Comparison of ENCODE assay signal across 8 mouse cellular contexts in the genomic region with DNA sequence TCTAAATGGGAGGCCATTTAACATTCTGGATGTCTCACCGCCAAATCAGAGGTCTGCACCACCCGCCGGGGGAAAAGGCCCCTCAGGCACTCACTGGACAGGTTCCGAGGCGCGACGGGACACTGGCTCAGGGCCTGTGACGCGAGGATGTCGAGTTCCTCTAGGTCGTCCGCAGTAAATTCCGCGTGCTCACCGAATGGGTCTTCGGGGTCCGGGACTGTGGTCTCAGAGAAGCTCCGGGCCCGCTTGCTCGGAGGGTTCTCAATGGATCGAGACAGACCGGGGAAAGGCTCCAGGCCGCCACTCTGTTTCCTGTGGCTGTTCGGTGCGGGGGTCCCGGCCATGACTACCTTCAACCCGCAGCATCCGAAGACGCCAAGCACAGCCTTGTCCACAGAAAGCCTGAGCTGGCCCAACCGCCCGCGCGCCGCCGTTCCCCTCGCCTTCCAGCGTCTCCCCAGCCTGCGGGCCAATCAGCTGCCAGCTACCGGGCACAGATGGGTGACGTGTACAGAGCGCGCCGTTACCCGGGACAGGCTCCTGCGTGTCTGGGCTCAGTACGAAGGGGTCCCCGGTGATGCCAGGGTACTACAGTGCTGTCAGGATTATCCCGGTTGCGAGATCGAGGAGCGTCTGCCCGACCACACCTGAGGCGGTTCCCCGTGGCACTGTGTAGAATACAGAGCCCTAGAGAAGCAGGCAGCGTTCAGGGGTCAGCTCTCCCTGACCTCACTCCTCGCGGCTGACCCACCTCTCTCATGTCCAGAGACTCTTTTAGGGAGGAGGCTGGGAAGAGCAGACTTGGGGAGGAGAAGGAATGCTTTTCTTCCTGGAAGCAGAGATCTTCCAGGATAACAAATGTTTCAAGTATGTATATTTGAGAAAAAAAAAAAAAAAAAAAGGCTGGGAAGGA. TPM values are rescaled to one million over a fixed set of nuclear protein-coding genes. Genes with fewer than 3 reads are reported as not detected.
DNase-seq lines count a peak whose midpoint lies in the region; ATAC-seq lines count a peak whose summit lies in the region.

A gene (minus strand): TSS at position 464 of the 913 bp plus-strand sequence.

- H3K9ac ChIP-seq in heart, embryonic 14.5 days (ENCODE audit: low read length): peak within 1 kb of the TSS; percentile 87
- peak within 1 kb of the TSS; percentile 83 for H3K9ac ChIP-seq in liver, embryonic 12.5 days

- H3K4me3 ChIP-seq in forebrain, embryonic 10.5 days: peak within 1 kb of the TSS; percentile 81
- peak within 1 kb of the TSS; percentile 74 to 96 for H3K4me3 ChIP-seq in heart, embryonic 14.5 days (ENCODE audit: control insufficient read depth in 1 of 2, insufficient read depth in 1 of 2, low read depth in 1 of 2, low read length in 2 of 2)
- H3K4me3 ChIP-seq in liver, embryonic 12.5 days: peak within 1 kb of the TSS; percentile 83

- peak; percentile 76 to 82 for DNase-seq in CD8-positive naive resting alpha-beta T cell, adult 2 months (ENCODE audit: low read depth in 2 of 2, low spot score in 2 of 2)
- DNase-seq in c-Kit-negative CD71-positive TER-119-positive erythroid progenitor cells, embryonic 14.5 days (ENCODE audit: low read depth, low spot score): peak; percentile 71
- peak; percentile 92 for DNase-seq in forebrain, embryonic 10.5 days (ENCODE audit: extremely low spot score, low spot score)
- DNase-seq in kidney, postnatal 14 days: peak; percentile 94
- peak; percentile 87 for DNase-seq in naive thymus-derived CD4-positive, alpha-beta T cell, adult 2 months (ENCODE audit: low read depth)
- peak; percentile 86 for DNase-seq in splenic B cell, adult 2 months (ENCODE audit: low read depth, low spot score)

- H3K4me1 ChIP-seq in forebrain, embryonic 10.5 days: peaks cover 24% of the 10 kb centered on the region
- peaks cover 9 to 15% of the 10 kb centered on the region in 2 experiments for H3K4me1 ChIP-seq in heart, embryonic 14.5 days (ENCODE audit: control insufficient read depth in 2 of 2, insufficient read depth in 2 of 2, low read length in 2 of 2)
- H3K4me1 ChIP-seq in liver, embryonic 12.5 days: peaks cover 35% of the 10 kb centered on the region

- peak within 1 kb of the TSS; percentile 91 for H3K27ac ChIP-seq in forebrain, embryonic 10.5 days
- peak within 1 kb of the TSS; percentile 37 to 68 for H3K27ac ChIP-seq in heart, embryonic 14.5 days (replicated peaks in 1 of 2; ENCODE audit: control insufficient read depth in 1 of 2, insufficient read depth in 1 of 2, low read depth in 2 of 2, low read length in 2 of 2)
- H3K27ac ChIP-seq in liver, embryonic 12.5 days: peak within 1 kb of the TSS; percentile 77

- H3K9me3 ChIP-seq in forebrain, embryonic 10.5 days: no peaks in the 10 kb centered on the region
- no peaks in the 10 kb centered on the region for H3K9me3 ChIP-seq in heart, embryonic 14.5 days (ENCODE audit: control insufficient read depth, low read length)
- no peaks in the 10 kb centered on the region for H3K9me3 ChIP-seq in liver, embryonic 12.5 days (replicated peaks)

- under 1% methylated on average over 57 of the region's 57 CpGs for WGBS in forebrain, embryonic 10.5 days
- under 1% methylated on average over 55 of the region's 57 CpGs for WGBS in heart, embryonic 14.5 days
- WGBS in liver, embryonic 12.5 days (ENCODE audit: insufficient replicate concordance): under 1% methylated on average over 57 of the region's 57 CpGs

- H3K27me3 ChIP-seq in forebrain, embryonic 10.5 days (ENCODE audit: poor library complexity, severe bottlenecking): no peaks in the 10 kb centered on the region
- no peaks in the 10 kb centered on the region for H3K27me3 ChIP-seq in heart, embryonic 14.5 days (ENCODE audit: control insufficient read depth, insufficient read depth, low read length)
- no peaks in the 10 kb centered on the region for H3K27me3 ChIP-seq in liver, embryonic 12.5 days (replicated peaks)
- no peaks in the 10 kb centered on the region for H3K27me3 ChIP-seq in splenic B cell, adult 2 months (ENCODE audit: control insufficient read depth, insufficient read depth, low read length, poor library complexity, severe bottlenecking)

- peak; percentile 95 for ATAC-seq in heart, embryonic 14.5 days (ENCODE audit: insufficient number of reproducible peaks, insufficient read depth, low FRiP score, low read depth)
- peak; percentile 98 for ATAC-seq in liver, embryonic 12.5 days

- peaks cover 40% of the 10 kb centered on the region for H3K36me3 ChIP-seq in forebrain, embryonic 10.5 days (replicated peaks)
- H3K36me3 ChIP-seq in heart, embryonic 14.5 days (ENCODE audit: control insufficient read depth, insufficient read depth, low read length): peaks cover 42% of the 10 kb centered on the region
- peaks cover 43% of the 10 kb centered on the region for H3K36me3 ChIP-seq in liver, embryonic 12.5 days
- H3K36me3 ChIP-seq in splenic B cell, adult 2 months (ENCODE audit: control insufficient read depth, insufficient read depth, low read length, poor library complexity, severe bottlenecking): 0 out of 2 replicates have a peak, but pooled peaks cover 2% of the 10 kb centered on the region

- H3K4me2 ChIP-seq in heart, embryonic 14.5 days (ENCODE audit: low read length): peak within 1 kb of the TSS; percentile 91
- H3K4me2 ChIP-seq in liver, embryonic 12.5 days: peak within 1 kb of the TSS; percentile 88

RNA-seq across cellular contexts. Expression of the gene that starts here (rescaled TPM):
- 34.9 and 35.0 TPM in 2 replicates for polyA plus RNA-seq in forebrain, embryonic 10.5 days (2016; fragmentation: Nextera tagmentation; extraction: Ambion mirVana)
- polyA plus RNA-seq in heart, embryonic 14.5 days (2014; fragmentation: Nextera tagmentation; extraction: Ambion mirVana): 17.5 and 19.9 TPM in 2 replicates
- polyA plus RNA-seq in liver, embryonic 12.5 days (2016; fragmentation: Nextera tagmentation; extraction: Ambion mirVana): 18.6 and 19.4 TPM in 2 replicates

Comparison
In these comparisons a context has a peak if more than half of its experiments do, and no peak if none do; other contexts are left out.
1. Peak in every context shown above with its lines: DNase-seq, ATAC-seq, H3K4me3 ChIP-seq and H3K27ac ChIP-seq.